Mouse (Mus musculus) urinary bladder, postnatal 0 days (tissue): ENCODE measurements around the gene Speg. TPM values are rescaled to one million over a fixed set of nuclear protein-coding genes. Genes with fewer than 3 reads are reported as not detected.

Experiments used
- polyA plus RNA-seq: library from polyadenylated mRNA; unstranded; fragments of >200 nt; fragmentation: Nextera tagmentation; extraction: Ambion mirVana; gene quantifications from 2 replicates; pipeline ENCODE4 v1.2.1, GENCODE M21; 2015

Gene Speg
- polyA plus RNA-seq, result 51.1 and 53.5 TPM in 2 replicates

GRCm38 (mm10) chr1:75374950-75375936 lies at the start of gene Speg:
Speg (plus strand) TSS chr1:75375297.

GRCm38 (mm10) chr1:75360112-75361031 lies 14.7 kb upstream of the Speg start, which contains the start of gene Des:
Des (plus strand) TSS chr1:75360329.

GRCm38 (mm10) chr1:75435475-75436328 lies 60.6 kb downstream of the Speg start, which contains the start of gene Gmppa:
Gmppa (plus strand) TSS chr1:75435930.

GRCm38 (mm10) chr1:75450314-75451005 lies 75.4 kb downstream of the Speg start, which contains the start of gene Asic4:
Asic4 (plus strand) TSS chr1:75450436.

GRCm38 (mm10) chr1:75478916-75479634 lies 104.0 kb downstream of the Speg start, which contains the start of the genes Chpf and Tmem198:
Chpf (minus strand) TSS chr1:75479307.
Tmem198 (plus strand) TSS chr1:75479532.

Other genes starting within 250 kb of the Speg start
- 0.98 TPM in 2 replicates for gene Slc23a3, start 241.4 kb upstream of the Speg start, polyA plus RNA-seq
- gene Cnppd1, start 232.6 kb upstream of the Speg start, polyA plus RNA-seq, result 30.9 and 33.7 TPM in 2 replicates
- gene Retreg2, start 232.5 kb upstream of the Speg start, polyA plus RNA-seq, result 23.0 and 25.4 TPM in 2 replicates
- gene Zfand2b, start 206.7 kb upstream of the Speg start, polyA plus RNA-seq, result 27.1 and 30.9 TPM in 2 replicates
- gene Abcb6, start 194.9 kb upstream of the Speg start, polyA plus RNA-seq, result 11.4 and 15.1 TPM in 2 replicates
- 12.1 and 14.3 TPM in 2 replicates for gene Ankzf1, start 183.1 kb upstream of the Speg start, polyA plus RNA-seq
- 25.4 and 26.5 TPM in 2 replicates for gene Atg9a, start 183.1 kb upstream of the Speg start, polyA plus RNA-seq
- gene Glb1l, start 164.5 kb upstream of the Speg start, polyA plus RNA-seq, result 7.8 and 8.9 TPM in 2 replicates
- gene Stk16, start 164.5 kb upstream of the Speg start, polyA plus RNA-seq, result 66.2 and 71.5 TPM in 2 replicates
- gene Tuba4a, start 155.4 kb upstream of the Speg start, polyA plus RNA-seq, result 37.9 and 41.5 TPM in 2 replicates
- not detected in 2 replicates for gene A630095N17Rik, start 143.2 kb upstream of the Speg start, polyA plus RNA-seq
- gene Dnajb2, start 138.9 kb upstream of the Speg start, polyA plus RNA-seq, result 20.6 and 27.3 TPM in 2 replicates
- gene Ptprn, start 110.8 kb upstream of the Speg start, polyA plus RNA-seq, result 0.30 TPM in 2 replicates
- 0.29 TPM in 1 of 2 replicates, not detected in the other for gene Resp18, start 96.9 kb upstream of the Speg start, polyA plus RNA-seq
- gene Dnpep, start 57.3 kb upstream of the Speg start, polyA plus RNA-seq, result 153 and 154 TPM in 2 replicates
- 2,029 and 2,461 TPM in 2 replicates for gene Des, start 15.0 kb upstream of the Speg start, polyA plus RNA-seq
- gene Gmppa, start 60.6 kb downstream of the Speg start, polyA plus RNA-seq, result 89.2 and 102 TPM in 2 replicates
- 0.33 and 0.40 TPM in 2 replicates for gene Asic4, start 75.1 kb downstream of the Speg start, polyA plus RNA-seq
- gene Chpf, start 104.0 kb downstream of the Speg start, polyA plus RNA-seq, result 45.4 and 46.4 TPM in 2 replicates
- 1.1 and 1.4 TPM in 2 replicates for gene Tmem198, start 104.2 kb downstream of the Speg start, polyA plus RNA-seq
- gene Obsl1, start 131.2 kb downstream of the Speg start, polyA plus RNA-seq, result 28.7 and 29.1 TPM in 2 replicates
- 5.0 and 6.0 TPM in 2 replicates for gene Inha, start 131.8 kb downstream of the Speg start, polyA plus RNA-seq
- 7.6 and 8.2 TPM in 2 replicates for gene Stk11ip, start 146.2 kb downstream of the Speg start, polyA plus RNA-seq
- gene Slc4a3, start 171.0 kb downstream of the Speg start, polyA plus RNA-seq, result 25.2 and 29.3 TPM in 2 replicates